Mouse (Mus musculus): ENCODE data around the gene Xkrx.
"Not testable (repeated sequence)": the region's sequence is repeated elsewhere in the genome, so short reads cannot be mapped to it uniquely, and the experiment has no call there.

The Xkrx gene

GRCm38 (mm10) chrX:134162043-134162720, at the start of gene Xkrx:
Xkrx (minus strand) TSS chrX:134162076.
- DNase-seq (ENCODE audit: low spot score): no peak

GRCm38 (mm10) chrX:134211151-134211642, 49.3 kb upstream of the Xkrx start:
- DNase-seq (ENCODE audit: low spot score): no peak

GRCm38 (mm10) chrX:134208491-134208890, 46.6 kb upstream of the Xkrx start:
- DNase-seq (ENCODE audit: low spot score): no peak

- not testable (repeated sequence) for DNase-seq (ENCODE audit: low spot score)
Measured at GRCm38 (mm10) chrX:134187201-134187600, 25.3 kb upstream of the Xkrx start, which contains the start of gene Arl13a. Arl13a (plus strand) TSS chrX:134187501.

GRCm38 (mm10) chrX:134174699-134175098, 12.8 kb upstream of the Xkrx start:
- no peak for DNase-seq (ENCODE audit: low spot score)

- DNase-seq (ENCODE audit: low spot score): no peak
Measured at GRCm38 (mm10) chrX:134170584-134170983, 8.7 kb upstream of the Xkrx start.

- no peak for DNase-seq (ENCODE audit: low spot score)
Measured at GRCm38 (mm10) chrX:134163484-134163883, 1.6 kb upstream of the Xkrx start.

- DNase-seq (ENCODE audit: low spot score): peak; percentile 16
Measured at GRCm38 (mm10) chrX:134162826-134163225, 950 bp upstream of the Xkrx start.

- DNase-seq (ENCODE audit: low spot score): no peak
Measured at GRCm38 (mm10) chrX:134160442-134160841, 1.4 kb downstream of the Xkrx start.

- no peak for DNase-seq (ENCODE audit: low spot score)
Measured at GRCm38 (mm10) chrX:134158151-134158550, 3.7 kb downstream of the Xkrx start.

- DNase-seq (ENCODE audit: low spot score): no peak
Measured at GRCm38 (mm10) chrX:134141986-134142385, 19.9 kb downstream of the Xkrx start.

GRCm38 (mm10) chrX:134141551-134141950, 20.3 kb downstream of the Xkrx start:
- no peak for DNase-seq (ENCODE audit: low spot score)

GRCm38 (mm10) chrX:134140024-134140423, 21.9 kb downstream of the Xkrx start:
- no peak for DNase-seq (ENCODE audit: low spot score)

GRCm38 (mm10) chrX:134133821-134134220, 28.1 kb downstream of the Xkrx start:
- no peak for DNase-seq (ENCODE audit: low spot score)

- peak; percentile 2 for DNase-seq (ENCODE audit: low spot score)
Measured at GRCm38 (mm10) chrX:134132295-134132694, 29.6 kb downstream of the Xkrx start.

- no peak for DNase-seq (ENCODE audit: low spot score)
Measured at GRCm38 (mm10) chrX:134128549-134128948, 33.3 kb downstream of the Xkrx start.

- no peak for DNase-seq (ENCODE audit: low spot score)
Measured at GRCm38 (mm10) chrX:134116417-134116816, 45.5 kb downstream of the Xkrx start.

GRCm38 (mm10) chrX:134111767-134112166, 50.1 kb downstream of the Xkrx start:
- DNase-seq (ENCODE audit: low spot score): no peak

- peak; percentile 4 for DNase-seq (ENCODE audit: low spot score)
Measured at GRCm38 (mm10) chrX:134102641-134103040, 59.2 kb downstream of the Xkrx start.
